Mouse (Mus musculus): ENCODE data around the gene Gm38392. TPM values are rescaled to one million over a fixed set of nuclear protein-coding genes. Genes with fewer than 3 reads are reported as not detected.
"Not testable (repeated sequence)": the region's sequence is repeated elsewhere in the genome, so short reads cannot be mapped to it uniquely, and the experiment has no call there.

The Gm38392 gene
- total RNA-seq, 1 experiment from 2014 or later, result not detected

DNA sequence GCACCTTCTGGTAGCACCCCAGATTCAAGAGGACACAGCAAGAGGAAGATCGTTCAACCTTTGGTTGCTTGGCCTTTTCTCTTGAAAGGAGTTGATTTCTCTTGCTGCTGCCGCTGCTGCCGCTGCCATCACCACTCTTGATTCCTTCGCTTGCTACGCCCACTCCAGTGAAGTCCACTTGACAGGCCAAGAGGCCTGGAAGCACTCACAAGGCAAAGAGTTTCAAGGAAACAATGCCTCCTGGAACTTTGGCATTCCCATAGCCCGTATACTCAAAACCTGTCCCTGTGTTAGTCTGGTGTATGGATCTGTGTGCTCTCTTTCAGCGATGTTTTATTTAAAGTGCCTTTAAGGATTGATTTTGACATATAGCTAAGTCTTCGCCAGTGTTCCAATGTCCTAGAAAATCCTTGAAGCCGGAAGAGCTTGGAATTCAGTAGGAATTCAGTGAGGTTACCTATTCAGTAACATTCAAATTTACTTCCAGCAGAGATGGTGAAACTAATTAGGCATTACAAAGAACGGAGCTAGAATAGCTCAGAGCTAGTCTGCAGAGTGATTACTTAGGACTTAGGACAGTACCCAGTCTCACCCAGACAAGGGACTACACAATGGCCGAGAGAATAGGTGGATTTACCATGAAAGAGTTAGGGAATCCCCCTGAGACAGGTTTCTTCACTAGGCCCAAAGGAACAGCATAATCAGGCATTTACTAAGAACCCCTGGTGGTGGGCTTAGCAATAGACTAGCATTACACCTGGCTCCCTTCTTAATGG, 5.7 kb downstream of the Gm38392 start:
- not testable (repeated sequence) for ATAC-seq (replicated peaks; ENCODE audit: low read depth, poor library complexity, severe bottlenecking)

DNA sequence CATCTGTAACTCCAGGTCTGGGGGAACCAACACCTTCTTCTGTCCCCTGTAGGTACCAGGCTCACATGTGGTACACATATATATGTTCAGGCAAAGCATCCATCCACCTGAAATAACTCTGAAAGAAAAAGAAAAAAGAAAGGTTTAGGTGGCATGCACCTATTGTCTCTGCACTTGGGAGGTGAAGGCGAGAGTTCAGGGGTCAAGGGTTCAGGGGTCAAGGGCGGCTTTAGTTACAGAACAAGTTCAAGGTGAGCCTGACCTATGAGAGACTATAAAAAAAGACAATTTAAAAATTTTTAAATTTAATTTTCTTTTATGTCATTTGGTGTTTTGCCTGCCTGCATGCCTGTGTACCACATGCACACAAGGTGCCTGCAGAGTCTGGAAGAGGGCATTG, 7.0 kb downstream of the Gm38392 start:
- no peak for ATAC-seq (replicated peaks; ENCODE audit: low read depth, poor library complexity, severe bottlenecking)

DNA sequence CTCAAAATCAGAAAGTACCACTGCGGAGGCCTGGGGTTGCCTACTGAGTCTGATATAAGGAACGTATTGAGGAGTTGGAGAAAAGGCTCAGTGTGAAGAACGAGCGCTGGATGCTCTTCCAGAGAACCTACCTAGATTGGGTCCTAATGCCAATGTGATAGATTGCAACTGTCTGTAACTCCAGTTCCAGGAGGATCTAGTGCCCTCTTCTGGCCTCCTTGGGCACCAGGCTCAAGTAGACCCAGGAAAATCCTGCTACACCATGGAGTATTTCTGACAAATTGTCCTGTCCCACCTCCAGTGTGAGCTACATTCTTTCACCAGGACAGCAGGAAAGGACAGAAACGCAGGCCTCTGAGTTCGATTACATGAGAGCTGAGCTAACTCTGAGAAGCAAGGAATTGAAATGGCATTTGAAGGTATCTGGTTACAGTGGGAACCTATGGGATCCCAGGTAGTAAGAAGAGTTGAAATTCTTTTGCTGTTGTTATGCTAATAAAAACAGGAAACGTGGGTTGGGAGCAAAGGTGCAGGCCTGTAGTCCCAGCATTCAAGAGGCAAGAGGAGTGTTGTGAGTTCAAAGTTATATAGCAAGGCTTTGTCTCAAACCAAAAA, 10.4 kb downstream of the Gm38392 start:
- no peak for ATAC-seq (replicated peaks; ENCODE audit: low read depth, poor library complexity, severe bottlenecking)

DNA sequence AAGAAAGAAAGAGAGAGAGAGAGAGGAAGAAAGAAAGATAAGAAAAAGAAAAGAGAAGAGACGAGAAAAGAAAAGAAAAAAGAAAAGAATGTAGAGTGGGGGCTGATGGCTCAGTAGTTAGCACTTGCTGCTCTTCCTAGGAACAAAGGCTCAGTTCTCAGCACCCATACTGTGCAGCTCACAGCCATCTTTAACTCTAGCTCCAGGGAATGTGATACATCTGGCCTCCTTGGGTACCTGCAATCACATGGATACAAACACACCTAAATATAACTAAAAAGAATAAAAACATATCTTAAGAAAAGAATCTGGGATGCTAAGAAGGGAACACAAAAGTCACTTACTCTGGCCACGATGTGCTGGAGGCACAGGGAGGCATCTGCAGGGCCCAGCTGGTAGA, 10.9 kb downstream of the Gm38392 start:
- ATAC-seq (replicated peaks; ENCODE audit: low read depth, poor library complexity, severe bottlenecking), result no peak

DNA sequence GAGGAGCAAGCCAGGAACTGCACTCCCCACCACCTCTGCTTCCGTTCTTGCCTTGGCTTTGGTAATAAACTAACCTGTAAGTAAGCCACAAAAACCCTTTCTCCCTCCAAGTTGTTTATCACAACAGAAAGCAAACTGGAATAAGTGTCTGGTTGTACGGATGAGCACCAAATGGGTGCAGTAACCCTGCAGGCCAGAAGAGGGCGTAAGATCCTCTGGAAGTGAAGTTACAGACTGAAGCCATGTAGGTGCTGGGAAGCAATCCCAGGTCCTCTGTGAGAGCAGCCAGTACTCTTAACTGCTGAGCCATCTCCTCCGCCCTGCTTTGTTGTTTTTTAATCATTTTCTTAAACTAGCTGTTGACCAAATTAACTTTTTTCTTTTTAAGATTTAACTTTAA, 13.0 kb downstream of the Gm38392 start:
- no peak for ATAC-seq (replicated peaks; ENCODE audit: low read depth, poor library complexity, severe bottlenecking)

DNA sequence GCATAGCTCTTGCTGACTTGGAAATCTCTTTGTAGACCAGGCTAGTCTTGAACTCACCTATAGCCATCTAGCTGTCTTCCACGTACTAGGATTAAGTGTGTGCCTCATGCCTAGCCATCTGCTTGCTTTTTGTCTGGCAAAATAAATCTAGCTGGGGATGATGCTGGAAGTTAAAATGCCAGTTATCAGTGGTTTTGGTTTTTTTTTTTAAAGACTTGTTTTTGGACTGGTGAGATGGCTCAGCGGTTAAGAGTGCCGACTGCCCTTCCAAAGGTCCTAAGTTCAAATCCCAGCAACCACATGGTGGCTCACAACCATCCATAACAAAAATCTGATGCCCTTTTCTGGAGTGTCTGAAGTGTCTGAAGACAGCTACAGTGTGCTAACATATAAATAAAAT, 15.2 kb downstream of the Gm38392 start:
- ATAC-seq (replicated peaks; ENCODE audit: low read depth, poor library complexity, severe bottlenecking), result no peak

DNA sequence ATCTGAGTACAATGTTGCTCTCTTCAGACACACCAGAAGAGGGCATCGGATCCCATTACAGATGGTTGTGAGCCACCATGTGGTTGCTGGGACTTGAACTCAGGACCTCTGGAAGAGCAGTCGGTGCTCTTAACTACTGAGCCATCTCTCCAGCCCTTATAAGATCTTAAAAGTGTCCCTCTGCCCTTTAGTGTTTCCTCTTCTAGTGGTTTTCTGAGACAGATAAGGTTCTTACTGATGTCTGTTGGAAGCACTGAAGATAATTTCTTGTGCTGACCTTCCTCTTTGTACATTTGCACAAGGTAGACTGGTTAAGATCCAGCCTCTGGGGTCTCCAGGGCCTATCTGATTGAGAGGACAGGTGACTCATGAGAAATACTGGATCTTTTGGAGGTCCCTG, 15.7 kb downstream of the Gm38392 start:
- ATAC-seq (replicated peaks; ENCODE audit: low read depth, poor library complexity, severe bottlenecking), result not testable (repeated sequence)

DNA sequence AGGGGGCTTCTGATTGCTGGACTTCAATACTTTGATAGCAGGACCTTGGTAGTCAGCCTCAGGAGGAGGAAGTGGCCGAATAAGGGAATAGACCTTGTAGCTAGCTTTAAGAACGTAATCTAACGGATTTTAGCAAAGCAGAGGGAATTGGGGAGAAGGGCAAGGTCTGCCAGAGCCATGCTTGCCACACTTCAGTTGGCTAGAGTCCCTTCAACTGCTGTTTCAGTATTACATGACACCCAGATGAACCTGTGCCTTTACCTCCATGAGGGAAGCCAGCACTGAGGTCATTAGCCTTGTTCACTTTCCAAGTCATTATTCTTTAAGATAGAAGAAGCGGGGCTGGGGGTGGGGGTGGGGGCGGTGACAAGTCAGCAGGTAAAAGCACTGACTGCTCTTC, 18.0 kb downstream of the Gm38392 start:
- no peak for ATAC-seq (replicated peaks; ENCODE audit: low read depth, poor library complexity, severe bottlenecking)

DNA sequence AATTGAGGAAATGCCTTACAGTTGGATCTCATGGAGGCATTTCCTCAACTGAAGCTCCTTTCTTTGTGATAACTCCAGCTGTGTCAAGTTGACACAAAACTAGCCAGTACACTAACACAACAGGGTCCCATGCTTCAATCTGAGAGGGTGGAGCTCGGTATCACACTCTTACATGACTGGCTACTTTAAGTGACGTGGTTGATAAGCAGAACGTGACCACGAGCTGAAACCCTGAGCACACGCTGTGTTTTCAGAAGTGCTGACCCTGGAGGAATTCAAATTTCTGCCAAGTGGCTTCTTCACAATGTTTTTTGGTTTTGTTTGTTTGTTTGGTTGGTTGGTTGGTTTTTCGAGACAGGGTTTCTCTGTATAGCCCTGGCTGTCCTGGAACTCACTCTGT, 19.0 kb downstream of the Gm38392 start:
- ATAC-seq (replicated peaks; ENCODE audit: low read depth, poor library complexity, severe bottlenecking), result not testable (repeated sequence)

DNA sequence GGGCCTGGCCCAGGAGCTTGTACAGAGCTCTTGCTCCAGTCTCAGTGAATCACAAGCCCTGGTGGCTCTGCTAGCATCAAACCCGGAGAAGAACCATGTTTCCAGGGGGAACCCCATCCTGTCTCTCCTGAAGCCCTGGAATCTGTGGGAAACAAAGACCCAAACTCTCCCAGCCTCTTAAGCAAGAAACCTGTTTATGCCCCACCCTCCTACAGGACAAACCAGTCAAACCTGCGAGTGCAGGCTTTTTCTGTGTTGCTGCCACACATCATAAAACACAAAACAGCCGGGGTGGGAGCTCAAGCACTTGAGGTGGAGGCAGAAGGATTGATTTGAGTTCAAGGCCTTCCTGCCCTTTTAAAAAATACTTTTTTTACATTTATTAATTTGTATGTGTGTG, 24.7 kb downstream of the Gm38392 start:
- no peak for ATAC-seq (replicated peaks; ENCODE audit: low read depth, poor library complexity, severe bottlenecking)

DNA sequence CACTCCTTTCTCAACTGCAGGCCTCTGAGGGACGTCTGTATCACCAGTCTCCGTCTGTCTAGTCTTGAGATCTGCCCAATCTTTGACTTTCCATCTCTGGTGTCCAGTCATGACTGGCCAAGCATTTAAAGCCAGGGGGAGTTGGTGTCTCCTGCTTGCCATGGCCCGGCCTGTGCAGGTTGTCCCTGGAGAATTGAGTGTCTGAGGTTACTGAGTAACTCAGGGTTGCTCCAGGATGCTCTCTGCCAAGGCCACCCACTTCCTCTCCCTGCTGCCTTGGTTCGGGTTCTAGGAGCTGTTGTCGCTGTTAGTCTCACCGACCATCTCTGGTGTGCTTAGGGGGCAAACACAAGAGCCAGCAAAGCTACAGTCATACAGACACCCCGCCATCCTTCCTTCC, 30.6 kb downstream of the Gm38392 start:
- ATAC-seq (replicated peaks; ENCODE audit: low read depth, poor library complexity, severe bottlenecking), result no peak

DNA sequence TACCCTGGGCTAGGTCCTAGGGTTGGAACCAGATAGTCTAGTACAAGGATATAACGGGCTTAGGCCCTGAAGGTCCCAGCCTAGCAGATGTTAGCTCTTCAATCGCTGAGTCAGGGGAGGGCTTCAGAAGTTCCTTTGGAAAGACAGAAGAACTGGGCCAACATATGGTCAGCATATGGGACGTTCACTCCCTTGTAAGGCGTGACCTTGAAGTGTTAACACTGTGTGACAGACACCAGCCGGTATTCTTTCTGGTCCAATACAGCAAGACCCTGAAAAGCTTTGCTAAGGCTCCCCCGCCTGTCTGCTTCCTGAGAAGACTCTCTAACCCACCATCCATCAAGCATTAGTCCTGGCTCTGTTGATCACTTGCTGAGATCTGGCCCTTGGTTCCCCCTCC, 31.1 kb downstream of the Gm38392 start:
- ATAC-seq (replicated peaks; ENCODE audit: low read depth, poor library complexity, severe bottlenecking), result no peak

DNA sequence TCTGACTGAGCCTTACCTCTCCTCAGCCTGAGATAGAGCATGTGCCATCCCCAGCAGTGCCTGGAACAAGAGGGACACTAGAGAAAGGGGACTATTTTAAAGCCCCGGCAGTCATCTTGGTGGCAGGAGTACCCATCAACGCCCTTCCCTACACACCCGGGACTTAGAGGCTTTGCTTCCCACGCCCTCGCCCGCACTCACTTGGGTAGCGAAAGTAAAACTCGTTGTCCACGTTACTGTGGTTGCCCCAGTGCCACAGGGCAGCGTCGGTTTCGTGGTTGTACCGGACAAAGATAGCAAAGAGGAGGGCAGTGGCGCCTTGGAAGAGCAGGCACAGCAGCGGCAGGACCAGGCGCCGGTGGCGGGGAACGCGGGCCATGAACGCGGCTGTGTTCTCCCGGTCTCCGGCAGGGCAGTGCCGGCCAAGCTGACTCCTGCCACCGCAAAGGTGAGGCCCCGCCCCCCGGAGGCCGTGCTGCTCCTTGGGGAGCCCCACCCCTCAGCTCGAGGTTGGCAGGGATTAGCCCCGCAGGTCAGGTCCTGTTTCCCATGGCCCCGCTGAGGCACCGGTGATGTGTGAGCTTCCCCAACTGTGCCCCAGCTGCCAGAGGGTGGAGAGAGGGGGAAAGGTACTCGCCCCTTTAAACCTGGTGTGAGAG, 32.6 kb downstream of the Gm38392 start, which contains the start of gene Rhbg:
TSS of gene Rhbg (minus strand) at position 442 of the 659 bp plus-strand sequence.
- peak; percentile 53 for ATAC-seq (replicated peaks; ENCODE audit: low read depth, poor library complexity, severe bottlenecking)

DNA sequence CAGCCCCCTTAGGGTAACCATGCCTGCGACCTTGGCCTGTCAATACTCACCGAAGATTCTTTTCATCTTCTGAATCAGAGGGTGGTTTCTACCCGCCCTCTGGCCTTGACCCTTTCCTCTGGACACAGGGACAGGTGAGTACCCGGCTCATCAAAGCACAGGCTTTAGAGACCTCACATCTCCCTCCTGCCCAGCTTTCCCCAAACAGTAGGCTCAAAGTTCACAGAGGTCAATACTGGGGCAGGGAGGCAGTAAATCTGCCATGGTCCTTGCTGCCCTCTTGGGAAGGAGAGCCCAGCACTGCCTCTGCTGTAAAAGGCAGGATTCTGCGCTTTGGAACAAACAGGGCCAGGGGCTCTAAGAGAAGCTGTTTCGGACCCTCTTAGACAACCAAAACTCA, 34.3 kb downstream of the Gm38392 start:
- ATAC-seq (replicated peaks; ENCODE audit: low read depth, poor library complexity, severe bottlenecking), result no peak

DNA sequence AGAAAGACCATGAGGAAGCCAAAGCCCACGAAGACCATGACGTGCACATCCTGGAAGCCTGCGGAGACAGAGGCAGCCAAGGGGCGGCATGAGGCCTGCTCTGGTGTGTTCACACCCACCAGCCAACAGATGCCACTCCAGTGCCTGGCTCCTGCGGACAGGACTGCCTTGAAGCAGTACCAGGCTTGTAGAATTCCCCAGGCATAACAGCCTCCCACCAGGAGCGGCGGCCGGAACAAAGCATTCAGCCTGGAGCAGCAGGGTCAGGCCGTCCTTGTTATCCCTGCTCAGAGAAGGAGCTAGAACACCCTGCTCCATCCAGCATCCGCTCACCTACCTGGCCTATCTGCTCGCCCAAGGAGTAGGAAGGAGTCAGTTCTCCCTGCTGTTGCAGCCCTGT, 38.6 kb downstream of the Gm38392 start:
- no peak for ATAC-seq (replicated peaks; ENCODE audit: low read depth, poor library complexity, severe bottlenecking)

DNA sequence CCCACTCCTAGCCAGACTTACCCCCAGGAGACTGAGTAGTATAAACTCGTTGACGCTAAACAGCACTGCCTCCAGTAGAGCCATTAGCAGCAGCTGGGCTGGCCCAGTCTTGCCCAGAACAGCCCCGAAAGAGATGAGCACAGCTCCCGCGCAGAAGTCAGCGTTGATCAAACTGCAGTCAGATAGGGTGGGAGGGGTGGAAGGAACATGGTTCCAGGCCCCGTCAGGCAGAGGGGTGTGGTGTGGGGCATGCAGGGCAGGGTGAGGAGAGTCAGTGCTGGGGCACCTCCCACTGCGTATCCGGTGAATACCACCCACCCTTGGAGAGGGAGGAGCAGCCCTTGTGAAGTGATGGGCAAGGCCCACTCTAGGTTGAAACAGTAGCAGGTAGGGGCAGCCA, 39.3 kb downstream of the Gm38392 start:
- ATAC-seq (replicated peaks; ENCODE audit: low read depth, poor library complexity, severe bottlenecking), result no peak

DNA sequence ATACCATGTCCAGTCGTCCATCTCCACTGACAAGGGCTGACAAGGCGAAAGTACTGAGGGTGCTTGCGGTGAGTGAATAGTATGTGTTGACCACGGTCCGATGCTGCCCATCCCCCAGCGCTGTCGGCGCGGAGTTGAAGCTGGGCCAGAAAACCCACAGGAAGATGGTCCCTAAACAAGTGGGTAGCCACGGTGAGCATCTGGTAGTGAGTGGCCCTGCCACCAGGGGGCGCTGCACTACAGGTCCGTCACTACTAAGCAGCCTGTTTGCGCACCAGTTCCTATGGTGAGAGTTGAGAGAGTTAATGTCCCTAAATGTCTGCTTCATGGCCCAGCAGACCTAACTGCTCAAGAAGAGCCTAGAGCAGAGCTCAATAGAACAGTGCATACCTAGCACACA, 41.2 kb downstream of the Gm38392 start:
- peak; percentile 65 for ATAC-seq (replicated peaks; ENCODE audit: low read depth, poor library complexity, severe bottlenecking)

DNA sequence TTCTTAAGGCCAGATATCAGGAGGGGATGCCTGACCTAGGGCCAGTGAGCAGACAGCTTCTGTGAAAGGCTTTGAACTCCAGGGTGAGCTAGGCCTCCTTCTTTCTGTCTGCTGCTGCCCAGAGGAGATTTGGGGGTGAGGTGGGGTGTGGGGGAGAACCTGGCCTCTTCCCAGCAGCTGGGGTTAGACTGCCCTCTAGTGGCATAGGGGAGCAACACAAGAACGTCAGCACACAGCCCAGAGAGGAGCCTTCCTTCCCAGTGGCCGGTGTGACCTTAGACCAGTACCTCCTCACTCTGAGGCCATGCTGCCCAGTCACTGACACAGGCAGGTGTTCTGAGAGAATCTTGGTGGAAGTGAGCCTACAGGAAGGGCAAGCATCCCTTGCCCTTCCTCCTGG, 42.9 kb downstream of the Gm38392 start:
- ATAC-seq (replicated peaks; ENCODE audit: low read depth, poor library complexity, severe bottlenecking), result peak; percentile 55

DNA sequence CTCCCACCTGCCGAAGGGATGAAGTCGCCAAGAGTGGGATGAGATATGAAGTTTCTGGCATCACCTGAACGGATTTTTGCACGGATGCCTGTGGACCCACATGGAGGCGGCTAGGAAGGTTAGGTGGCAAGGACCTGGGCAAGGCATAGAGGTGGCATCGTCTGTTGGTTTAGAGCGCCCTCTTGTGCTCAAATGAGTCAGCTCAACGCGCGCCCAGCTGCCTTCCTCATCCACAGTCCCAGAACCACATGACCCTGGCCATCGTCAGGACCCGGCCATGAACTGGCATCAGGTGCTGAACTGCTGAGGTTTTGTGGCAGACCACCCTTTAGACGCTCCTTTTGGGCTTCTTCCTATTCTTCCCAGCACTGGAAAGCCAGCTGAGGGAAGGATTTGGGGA, 44.5 kb downstream of the Gm38392 start:
- peak; percentile 64 for ATAC-seq (replicated peaks; ENCODE audit: low read depth, poor library complexity, severe bottlenecking)

DNA sequence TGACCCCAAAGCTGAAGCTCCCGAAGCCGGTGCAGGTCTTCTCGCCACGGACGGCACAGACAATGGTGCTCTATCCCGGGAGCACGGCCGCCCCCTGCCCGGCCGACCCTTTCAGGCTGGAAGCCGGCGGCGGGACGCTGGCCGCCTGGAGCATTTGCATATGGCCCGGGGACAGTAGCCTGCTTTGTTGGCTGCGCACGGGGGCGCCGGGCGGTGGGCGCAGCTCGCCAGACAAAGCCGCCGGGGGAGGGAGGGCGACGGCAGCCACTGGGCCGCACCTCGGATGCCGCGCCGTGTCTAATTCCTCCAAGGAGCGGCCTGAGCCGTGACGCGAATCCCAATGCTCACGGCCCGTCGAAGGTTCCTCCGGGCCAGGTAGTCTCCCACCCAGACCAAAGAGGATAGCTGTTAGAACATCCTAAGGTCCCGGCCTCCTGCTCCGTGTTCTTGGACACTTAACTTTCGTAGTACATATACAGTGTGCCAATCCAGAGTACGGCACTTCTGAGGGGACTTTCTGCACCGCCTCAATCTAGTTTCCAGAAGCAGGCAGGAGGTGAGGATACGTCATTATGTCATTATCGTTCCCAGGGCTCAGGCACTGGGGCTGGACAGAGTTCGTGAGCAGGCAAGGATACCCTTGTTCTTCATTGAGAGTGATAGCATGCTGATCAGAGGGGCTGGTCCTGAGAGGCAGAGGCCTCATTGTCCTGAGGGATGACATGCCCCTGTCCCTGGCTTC, 45.8 kb downstream of the Gm38392 start:
- no peak for ATAC-seq (replicated peaks; ENCODE audit: low read depth, poor library complexity, severe bottlenecking)

DNA sequence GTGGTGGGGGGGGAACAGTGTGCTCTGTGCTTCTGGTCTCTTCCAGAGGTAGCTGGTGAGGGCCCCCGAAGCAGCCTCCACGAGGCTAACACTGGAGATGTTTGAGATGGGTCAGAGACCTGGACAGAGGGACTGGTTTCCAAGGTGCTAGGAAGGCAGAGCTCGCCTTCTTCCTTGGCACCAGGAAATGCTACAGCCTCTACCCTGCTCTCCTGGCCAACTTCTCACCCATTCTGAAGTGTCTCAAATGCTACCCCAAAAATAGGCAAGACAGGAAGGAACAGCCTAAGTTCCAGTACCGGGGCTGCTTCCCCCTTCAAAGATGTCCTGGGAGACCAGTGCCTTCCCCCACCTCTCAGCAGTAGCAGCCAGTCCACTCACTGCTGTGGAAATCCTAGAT, 47.6 kb downstream of the Gm38392 start:
- ATAC-seq (replicated peaks; ENCODE audit: low read depth, poor library complexity, severe bottlenecking), result no peak
